Mouse (Mus musculus): ENCODE measurements around the gene Rab27a. TPM values are rescaled to one million over a fixed set of nuclear protein-coding genes. Genes with fewer than 3 reads are reported as not detected.

Rab27a gene
- total and polyA plus RNA-seq, 3 experiments, result 14.8 to 25.6 (median 20.0) TPM

DNA sequence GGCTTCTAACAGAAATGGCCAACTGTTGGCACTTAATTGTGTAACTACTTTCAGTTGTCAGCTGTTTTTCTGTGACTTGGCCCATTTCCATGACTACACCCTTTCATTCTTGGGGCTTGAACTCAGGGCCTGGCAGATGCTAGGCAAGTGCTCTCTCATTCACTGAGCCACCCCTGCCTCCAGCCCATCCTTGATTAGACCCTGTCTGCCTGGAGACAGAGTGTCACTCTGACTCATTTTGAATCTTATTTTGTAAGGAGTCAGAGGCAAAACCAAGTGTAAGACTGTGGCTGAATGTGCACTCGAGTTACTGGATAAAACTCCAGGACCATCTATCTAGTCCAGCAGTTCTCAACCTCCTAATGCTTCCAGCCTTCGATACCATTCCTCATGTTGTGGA, 3.3 kb downstream of the Rab27a start:
- Histone ChIP-seq H3K36me3 (replicated peaks in 1 of 2; ENCODE audit: control insufficient read depth in 1 of 2, insufficient read depth in 1 of 2, low read length in 1 of 2) (peaks cover 0 to 24% of the 10 kb centered on the region in 2 experiments), H3K27me3 (replicated peaks) (no peaks in the 10 kb centered on the region), H3K4me1 (ENCODE audit: control insufficient read depth in 1 of 2, insufficient read depth in 2 of 2) (peaks cover 2 to 43% of the 10 kb centered on the region in 2 experiments; a peak in 3 of 4 replicates), H3K4me3 (replicated peaks in 1 of 3; ENCODE audit: low read depth in 2 of 3, low read length in 2 of 3, poor library complexity in 1 of 3) (no peak overlapping the region), H3K27ac (ENCODE audit: insufficient read depth, low read depth) (no peak overlapping the region), H3K9ac (ENCODE audit: insufficient read depth, low read depth) (no peak overlapping the region), H3K9me3 (replicated peaks; ENCODE audit: low read length) (no peaks in the 10 kb centered on the region), H3K4me2 (ENCODE audit: insufficient read depth, low read depth, poor library complexity, severe bottlenecking) (no peak overlapping the region), H3K79me2 (replicated peaks; ENCODE audit: control insufficient read depth, extremely low read depth, insufficient read depth, poor library complexity, severe bottlenecking) (peaks cover 7% of the 10 kb centered on the region; the same call in 1 of the 2 replicates)
- in situ Hi-C loops (cut with MboI; ENCODE audit: low pct_ligation_motif_present, low pct_unique_long_range_greater_than_20kb, low sequenced_read_pairs) (no loop called here), dilution Hi-C loops (cut with MboI; ENCODE audit: extremely low pct_ligation_motif_present, extremely low pct_unique_long_range_greater_than_20kb, low sequenced_read_pairs) (no loop called here)
- no peak for TF ChIP-seq JUN (IDR thresholded peaks at IDR 0.05; ENCODE audit: insufficient read depth, low read depth, low read length)
- no peak for DNase-seq (ENCODE audit: extremely low read depth)

DNA sequence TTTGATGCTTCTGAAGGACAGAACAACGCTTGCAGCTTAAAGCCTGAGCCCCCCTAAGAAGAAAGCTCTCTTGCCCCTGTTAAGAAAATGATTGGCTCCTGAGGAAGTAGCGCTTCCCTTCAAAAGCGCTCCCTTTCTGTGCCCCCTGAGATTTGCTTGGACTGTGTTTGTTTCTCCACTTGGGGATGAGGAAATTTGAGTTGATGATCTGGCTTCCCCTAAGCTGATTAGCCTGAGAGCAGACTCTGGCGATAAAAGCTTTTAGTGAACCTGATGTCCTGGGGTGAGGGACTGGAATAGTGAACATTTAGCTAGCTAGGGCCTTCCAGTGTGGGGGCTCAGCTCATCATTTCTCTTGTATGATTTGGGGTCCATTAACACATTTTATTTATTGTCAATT, 4.3 kb downstream of the Rab27a start:
- Histone ChIP-seq H3K27me3 (replicated peaks) (no peaks in the 10 kb centered on the region), H3K79me2 (replicated peaks; ENCODE audit: control insufficient read depth, extremely low read depth, insufficient read depth, poor library complexity, severe bottlenecking) (peaks cover 7% of the 10 kb centered on the region; the same call in 1 of the 2 replicates), H3K9me3 (replicated peaks; ENCODE audit: low read length) (no peaks in the 10 kb centered on the region), H3K4me1 (ENCODE audit: control insufficient read depth in 1 of 2, insufficient read depth in 2 of 2) (peaks cover 2 to 51% of the 10 kb centered on the region in 2 experiments; a peak in 3 of 4 replicates), H3K36me3 (replicated peaks in 1 of 2; ENCODE audit: control insufficient read depth in 1 of 2, insufficient read depth in 1 of 2, low read length in 1 of 2) (peaks cover 0 to 26% of the 10 kb centered on the region in 2 experiments), H3K4me2 (ENCODE audit: insufficient read depth, low read depth, poor library complexity, severe bottlenecking) (no peak overlapping the region), H3K9ac (ENCODE audit: insufficient read depth, low read depth) (no peak overlapping the region), H3K27ac (ENCODE audit: insufficient read depth, low read depth) (no peak overlapping the region), H3K4me3 (replicated peaks in 1 of 3; ENCODE audit: low read depth in 2 of 3, low read length in 2 of 3, poor library complexity in 1 of 3) (no peak overlapping the region)
- dilution Hi-C loops (cut with MboI; ENCODE audit: extremely low pct_ligation_motif_present, extremely low pct_unique_long_range_greater_than_20kb, low sequenced_read_pairs), result no loop called here
- in situ Hi-C loops (cut with MboI; ENCODE audit: low pct_ligation_motif_present, low pct_unique_long_range_greater_than_20kb, low sequenced_read_pairs), result no loop called here
- TF ChIP-seq MEF2A (IDR thresholded peaks at IDR 0.05; ENCODE audit: borderline replicate concordance, low read depth, low read length) (no peak), KAT2A (IDR thresholded peaks at IDR 0.05; ENCODE audit: insufficient replicate concordance, low read length) (no peak), GABPA (IDR thresholded peaks at IDR 0.05; ENCODE audit: insufficient replicate concordance, low read depth, low read length) (no peak), ZNF384 (IDR thresholded peaks at IDR 0.05; ENCODE audit: low read depth, low read length) (no peak), BHLHE40 (IDR thresholded peaks at IDR 0.05; ENCODE audit: low read depth, low read length) (no peak), JUN (IDR thresholded peaks at IDR 0.05; ENCODE audit: insufficient read depth, low read depth, low read length) (no peak), ZC3H11A (IDR thresholded peaks at IDR 0.05; ENCODE audit: low read depth, low read length) (no peak), ETS1 (conservative IDR thresholded peaks at IDR 0.05; ENCODE audit: low read depth, low read length) (no peak), RCOR1 (conservative IDR thresholded peaks at IDR 0.05; ENCODE audit: low read depth, low read length) (no peak), E2F4 (IDR thresholded peaks at IDR 0.05; ENCODE audit: insufficient replicate concordance, low read depth, low read length) (no peak)
- no peak for DNase-seq (ENCODE audit: extremely low read depth)

GRCm38 (mm10) chr9:73049833-73050232, 5.2 kb downstream of the Rab27a start:
- H3K9ac ChIP-seq (ENCODE audit: insufficient read depth, low read depth), result no peak overlapping the region
- H3K27ac ChIP-seq (ENCODE audit: insufficient read depth, low read depth), result no peak overlapping the region
- H3K36me3 ChIP-seq (replicated peaks in 1 of 2; ENCODE audit: control insufficient read depth in 1 of 2, insufficient read depth in 1 of 2, low read length in 1 of 2), result peaks cover 0 to 30% of the 10 kb centered on the region in 2 experiments
- dilution Hi-C loops (cut with MboI; ENCODE audit: extremely low pct_ligation_motif_present, extremely low pct_unique_long_range_greater_than_20kb, low sequenced_read_pairs) (no loop called here), in situ Hi-C loops (cut with MboI; ENCODE audit: low pct_ligation_motif_present, low pct_unique_long_range_greater_than_20kb, low sequenced_read_pairs) (no loop called here)
- H3K79me2 ChIP-seq (replicated peaks; ENCODE audit: control insufficient read depth, extremely low read depth, insufficient read depth, poor library complexity, severe bottlenecking), result peaks cover 7% of the 10 kb centered on the region; the same call in 1 of the 2 replicates
- DNase-seq (ENCODE audit: extremely low read depth), result no peak
- H3K4me2 ChIP-seq (ENCODE audit: insufficient read depth, low read depth, poor library complexity, severe bottlenecking), result no peak overlapping the region
- no peaks in the 10 kb centered on the region for H3K27me3 ChIP-seq (replicated peaks)
- H3K4me3 ChIP-seq (replicated peaks in 1 of 3; ENCODE audit: low read depth in 2 of 3, low read length in 2 of 3, poor library complexity in 1 of 3), result no peak overlapping the region
- peaks cover 2 to 57% of the 10 kb centered on the region in 2 experiments; a peak in 3 of 4 replicates for H3K4me1 ChIP-seq (ENCODE audit: control insufficient read depth in 1 of 2, insufficient read depth in 2 of 2)
- TF ChIP-seq ELF1 (IDR thresholded peaks at IDR 0.05; ENCODE audit: low read depth, low read length) (no peak), TCF12 (IDR thresholded peaks at IDR 0.05; ENCODE audit: low read depth, low read length) (no peak), CTCF (conservative IDR thresholded peaks at IDR 0.05 in 1 of 2, IDR thresholded peaks at IDR 0.05 in 1 of 2; ENCODE audit: low read depth in 2 of 2, low read length in 2 of 2) (no peak)
- no peaks in the 10 kb centered on the region for H3K9me3 ChIP-seq (replicated peaks; ENCODE audit: low read length)

Measured in CH12.LX (cell line).